Mouse (Mus musculus) lung, postnatal 25 days (tissue): ENCODE measurements around the gene Gtf2ird1.

Experiments
- DNase-seq: peaks from one replicate; pipeline ENCODE4 v3.0.0; 2022; ENCODE audit warnings: low spot score

Gtf2ird1 gene

DNA sequence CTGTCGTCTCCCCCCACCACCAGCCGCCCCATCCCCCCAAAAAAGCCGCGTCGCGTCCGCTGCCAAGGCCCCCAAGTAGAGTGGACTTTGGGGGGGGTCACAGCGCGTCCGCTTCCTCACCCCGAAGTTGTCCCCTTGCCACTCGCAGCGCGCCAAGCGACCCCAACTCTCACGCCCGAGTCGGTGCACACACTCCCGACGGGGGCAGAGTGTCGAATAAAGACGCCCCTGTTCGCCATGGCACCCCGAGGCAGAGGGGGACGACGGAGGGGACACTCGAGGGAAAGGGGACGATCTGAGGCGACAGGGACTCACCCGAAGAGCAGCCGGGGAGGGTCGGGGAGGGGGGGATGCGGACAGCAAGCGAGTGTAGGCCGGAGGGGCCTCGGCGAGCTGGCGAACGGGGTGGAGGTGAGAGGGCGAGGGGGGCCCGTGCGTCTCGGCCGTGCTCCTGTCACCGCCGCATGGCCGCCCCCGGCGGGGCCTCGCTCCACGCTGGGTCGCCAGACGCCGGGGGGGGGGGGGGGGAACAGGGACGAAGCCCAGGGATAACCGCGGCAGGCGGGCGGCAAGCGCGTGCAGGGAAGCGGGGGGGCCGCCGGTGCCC is 142.3 kb downstream of the Gtf2ird1 start:
- DNase-seq = no peak

DNA sequence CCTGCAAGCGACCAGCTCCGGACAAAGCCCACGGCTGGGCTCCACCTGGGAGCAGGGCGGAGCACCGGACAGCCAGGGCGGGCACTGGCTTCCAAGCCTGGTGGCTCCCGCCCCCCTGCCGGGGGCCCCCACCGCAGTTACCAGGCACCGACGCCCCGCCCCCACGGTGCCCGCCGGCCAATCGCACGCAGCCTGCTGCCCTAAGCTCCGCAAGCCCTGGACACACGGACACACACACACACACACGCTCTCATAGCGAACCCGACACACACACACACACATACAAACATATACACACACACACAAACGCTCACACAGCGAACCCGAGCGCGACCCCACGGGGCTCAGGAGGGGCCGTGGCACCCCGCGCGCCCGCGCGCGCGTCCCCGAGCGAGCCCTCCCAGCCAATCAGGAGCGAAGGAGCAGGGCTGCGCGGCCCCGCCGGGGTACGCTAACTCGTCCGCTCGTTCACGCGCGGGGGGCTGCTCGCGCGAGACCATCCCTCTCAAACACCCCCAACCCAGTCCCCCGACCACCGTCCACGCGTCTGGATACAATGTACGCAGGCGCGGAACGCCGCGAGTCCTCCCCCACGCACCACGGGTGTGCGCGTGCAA is 143.0 kb downstream of the Gtf2ird1 start:
- DNase-seq = peak; percentile 97

DNA sequence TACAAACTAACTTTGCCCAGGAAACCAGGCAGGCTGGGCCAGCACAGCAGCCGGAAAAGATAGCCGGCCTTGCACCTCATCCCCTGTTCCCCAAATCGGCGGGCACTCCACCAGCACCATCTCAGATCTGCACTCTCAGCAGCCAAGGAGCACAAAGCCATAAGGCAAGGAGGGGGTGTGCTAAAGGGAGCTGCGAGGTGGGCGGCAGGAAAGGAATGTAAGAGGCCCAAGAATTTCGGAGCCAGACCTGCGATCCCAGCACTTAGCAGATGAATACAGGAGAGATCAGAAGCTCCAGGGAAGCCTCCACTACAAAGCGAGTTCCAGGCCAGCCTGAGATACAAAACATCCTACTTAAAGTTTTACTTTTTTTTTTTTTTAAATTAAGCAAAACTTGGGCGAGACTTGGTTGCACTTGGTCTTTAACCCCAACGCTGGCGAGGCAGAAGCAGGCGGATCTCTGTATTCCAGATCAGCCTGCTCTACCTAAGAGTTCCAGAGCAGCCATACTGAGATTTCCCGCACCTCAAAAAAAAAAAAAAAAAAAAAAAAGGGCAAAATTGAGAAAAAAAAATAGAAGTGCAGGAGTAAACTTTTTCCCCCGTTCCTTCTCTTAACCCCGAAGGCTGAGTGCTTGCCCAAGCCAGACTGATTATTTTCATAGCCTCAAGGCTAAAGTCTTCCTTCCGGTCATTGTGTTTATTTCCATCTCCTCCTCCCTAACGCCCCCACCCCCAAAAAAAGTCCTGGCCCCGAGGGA is 143.6 kb downstream of the Gtf2ird1 start:
- no peak for DNase-seq

DNA sequence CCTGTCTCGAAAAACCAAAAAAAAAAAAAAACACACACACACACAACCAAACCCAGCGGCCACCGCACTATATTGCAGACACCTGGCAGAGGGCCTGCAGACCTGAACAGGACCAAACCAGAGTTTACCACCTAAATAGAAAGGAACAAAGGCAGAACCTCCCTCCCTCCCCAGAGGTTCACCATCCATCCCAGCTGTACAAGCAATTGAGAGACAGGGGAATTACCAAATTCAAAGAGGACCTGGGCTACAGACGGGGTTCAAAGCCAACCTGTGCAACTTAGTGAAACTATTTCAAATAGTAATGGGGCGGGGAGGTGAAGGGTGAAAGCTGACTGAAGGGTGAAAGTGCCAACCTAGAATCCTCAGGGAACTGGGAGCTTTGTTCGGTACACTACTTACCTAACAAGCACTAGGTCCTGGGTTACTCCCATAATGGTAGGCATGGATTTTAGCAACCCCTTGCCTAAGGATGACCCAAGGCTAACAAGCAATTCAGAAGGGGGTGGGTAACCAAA is 144.6 kb downstream of the Gtf2ird1 start:
- DNase-seq = no peak

DNA sequence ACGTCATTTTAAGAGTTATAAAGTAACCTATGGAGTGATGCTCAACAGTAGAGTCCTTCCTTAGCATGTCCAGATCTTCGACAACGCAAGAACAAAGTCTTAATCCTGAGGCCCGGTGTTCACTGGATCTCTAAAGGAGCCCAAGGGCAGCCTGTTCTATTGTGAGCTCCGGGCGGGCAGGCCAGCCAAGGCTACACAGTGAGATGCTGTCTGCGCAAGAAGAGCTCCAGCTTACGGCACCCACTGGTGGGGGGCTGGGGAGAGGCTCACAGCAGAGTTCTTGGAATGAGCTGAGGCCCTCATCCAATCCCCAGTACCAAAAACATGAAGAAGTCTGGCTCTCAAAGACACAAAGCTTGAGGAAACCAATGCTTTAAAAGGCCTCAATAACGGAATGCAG is 146.3 kb downstream of the Gtf2ird1 start:
- no peak for DNase-seq

DNA sequence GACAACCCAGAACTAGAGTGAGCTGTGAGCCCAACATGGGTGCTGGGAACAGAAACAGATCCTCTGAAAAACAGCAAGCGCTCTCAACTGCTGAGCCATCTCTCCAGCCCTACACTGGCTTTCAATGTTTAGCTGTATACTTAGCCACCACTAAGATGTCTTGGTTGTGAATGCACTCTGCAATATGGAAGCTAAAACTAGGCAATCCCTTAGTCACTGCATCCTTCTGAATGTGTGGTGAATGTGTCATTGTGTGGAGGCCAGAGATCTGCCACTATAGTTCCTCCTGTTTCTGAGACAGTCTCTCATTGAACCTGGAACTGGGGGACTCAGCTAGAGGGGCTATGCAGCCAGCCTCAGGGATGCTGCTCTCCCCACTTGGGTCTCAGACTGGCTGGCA is 147.2 kb downstream of the Gtf2ird1 start:
- no peak for DNase-seq
